Mouse (Mus musculus) embryonic facial prominence, embryonic 13.5 days (tissue): Measurements from ENCODE around the gene Shb. TPM values are rescaled to one million over a fixed set of nuclear protein-coding genes. Genes with fewer than 3 reads are reported as not detected.

ENCODE experiments used
- ATAC-seq: fragments of 200-750 bp; cut with Nextera tagmentation; 2 replicates; pipeline ENCODE4 v1.8.0; 2017; ENCODE audit warnings: low read depth; ENCODE audit not compliant: insufficient number of reproducible peaks, insufficient read depth, low FRiP score, low TSS enrichment
- H3K27ac ChIP-seq: fragments of 300-500 bp; sonication (generic); 2 replicates; pipeline ENCODE4 v1.5.1; 2015; ENCODE audit warnings: moderate library complexity, mild to moderate bottlenecking, inconsistent platforms
- H3K27me3 ChIP-seq: fragments of 300-500 bp; sonication (generic); 2 replicates; pipeline ENCODE4 v1.6.1; 2015; ENCODE audit warnings: mild to moderate bottlenecking, inconsistent platforms
- H3K36me3 ChIP-seq: fragments of 300-500 bp; sonication (generic); 2 replicates; pipeline ENCODE4 v1.6.1; 2015; ENCODE audit warnings: mild to moderate bottlenecking, inconsistent platforms
- H3K4me1 ChIP-seq: fragments of 300-500 bp; sonication (generic); 2 replicates; pipeline ENCODE4 v1.6.1; 2015; ENCODE audit warnings: inconsistent platforms
- H3K4me2 ChIP-seq: fragments of 300-500 bp; sonication (generic); 2 replicates; pipeline ENCODE4 v1.6.1; 2015; ENCODE audit warnings: moderate library complexity, mild to moderate bottlenecking, inconsistent platforms
- H3K4me3 ChIP-seq: fragments of 300-500 bp; sonication (generic); 2 replicates; pipeline ENCODE4 v1.5.1; 2015; ENCODE audit warnings: mild to moderate bottlenecking, inconsistent platforms
- H3K9ac ChIP-seq: fragments of 300-500 bp; sonication (generic); 2 replicates; pipeline ENCODE4 v1.6.1; 2015; ENCODE audit warnings: mild to moderate bottlenecking, inconsistent platforms
- H3K9me3 ChIP-seq: fragments of 300-500 bp; sonication (generic); 2 replicates; pipeline ENCODE4 v1.6.1; 2016; ENCODE audit warnings: inconsistent platforms
- WGBS: fragments of 180-500 bp; shearing (Covaris S2); methylation state at CpG from one replicate; pipeline ENCODE4 v1.1.7; 2015; ENCODE audit warnings: mixed read lengths; 5-methylcytosine and 5-hydroxymethylcytosine counted together
- polyA plus RNA-seq: library from polyadenylated mRNA; unstranded; fragments of >200 nt; fragmentation: Nextera tagmentation; extraction: Ambion mirVana; gene quantifications from 2 replicates; pipeline ENCODE4 v1.2.1, GENCODE M21; 2015

The Shb gene
- polyA plus RNA-seq, 1 experiment from 2014 or later, result 3.8 TPM

DNA sequence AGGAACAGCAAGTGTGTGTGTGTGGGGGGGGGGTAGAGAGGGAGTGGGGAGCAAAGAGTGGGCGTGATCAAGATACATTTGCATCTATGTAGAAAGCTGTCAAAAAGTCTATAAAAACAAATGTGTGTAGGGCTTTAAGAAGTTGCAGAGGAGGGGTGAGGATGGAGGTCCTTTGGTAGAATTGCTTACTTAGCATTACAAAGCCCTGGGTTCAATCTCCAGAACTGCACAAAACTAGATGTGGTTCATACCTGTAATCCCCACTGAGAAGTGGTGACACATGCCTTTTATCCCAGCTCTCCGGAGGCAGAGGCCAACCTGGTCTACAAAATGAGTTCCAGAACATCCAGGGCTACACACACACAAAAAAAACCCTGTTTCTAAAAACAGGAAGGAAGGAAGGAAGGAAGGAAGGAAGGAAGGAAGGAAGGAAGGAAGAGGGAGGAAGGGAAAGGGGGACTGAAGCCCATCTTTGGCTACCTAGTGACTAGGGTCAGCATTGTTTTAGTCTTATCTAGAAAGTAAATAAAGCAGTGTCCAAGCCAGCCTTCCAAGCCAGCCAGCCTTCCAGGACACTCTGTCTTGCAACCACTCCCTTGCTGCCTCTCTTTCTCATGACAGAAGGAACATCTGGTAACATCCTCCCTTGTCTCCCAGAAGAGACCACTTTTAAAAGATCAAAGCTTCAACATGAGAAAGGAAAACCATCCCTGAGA, 5.3 kb downstream of the Shb start:
- Histone ChIP-seq H3K27ac (no peak overlapping the region), H3K27me3 (no peaks in the 10 kb centered on the region), H3K9me3 (no peaks in the 10 kb centered on the region), H3K4me1 (peaks cover 47% of the 10 kb centered on the region), H3K36me3 (no peaks in the 10 kb centered on the region), H3K9ac (peak overlapping the region; percentile 90; the same call in 1 of the 2 replicates), H3K4me3 (peak overlapping the region; percentile 62), H3K4me2 (peak overlapping the region; percentile 92)
- no peak for ATAC-seq
- 59% methylated on average over 2 of the region's 2 CpGs for WGBS

DNA sequence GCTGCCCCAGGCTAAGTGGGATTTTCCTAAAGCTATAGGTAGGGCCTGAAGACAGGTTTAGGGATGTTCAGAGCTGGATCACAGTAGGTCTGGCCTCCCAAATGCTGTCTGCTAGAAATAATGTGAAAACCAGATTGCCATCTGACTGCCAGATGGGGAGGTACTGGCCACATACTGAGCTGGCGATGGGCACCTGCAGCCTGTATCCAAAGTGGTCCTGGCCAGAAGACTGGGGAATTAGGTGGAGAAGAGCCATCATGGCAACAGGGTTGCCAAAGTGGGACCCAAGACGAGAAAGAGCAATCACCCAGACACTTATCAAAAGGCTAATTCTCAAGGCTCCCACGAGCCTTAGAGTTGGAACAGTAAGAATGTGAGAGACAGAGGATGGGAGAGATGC, 6.1 kb downstream of the Shb start:
- Histone ChIP-seq H3K9ac (no peak overlapping the region), H3K9me3 (no peaks in the 10 kb centered on the region), H3K27me3 (no peaks in the 10 kb centered on the region), H3K36me3 (no peaks in the 10 kb centered on the region), H3K27ac (no peak overlapping the region), H3K4me1 (peaks cover 46% of the 10 kb centered on the region), H3K4me3 (no peak overlapping the region), H3K4me2 (no peak overlapping the region)
- ATAC-seq, result no peak
- 86% methylated on average over 3 of the region's 3 CpGs for WGBS

DNA sequence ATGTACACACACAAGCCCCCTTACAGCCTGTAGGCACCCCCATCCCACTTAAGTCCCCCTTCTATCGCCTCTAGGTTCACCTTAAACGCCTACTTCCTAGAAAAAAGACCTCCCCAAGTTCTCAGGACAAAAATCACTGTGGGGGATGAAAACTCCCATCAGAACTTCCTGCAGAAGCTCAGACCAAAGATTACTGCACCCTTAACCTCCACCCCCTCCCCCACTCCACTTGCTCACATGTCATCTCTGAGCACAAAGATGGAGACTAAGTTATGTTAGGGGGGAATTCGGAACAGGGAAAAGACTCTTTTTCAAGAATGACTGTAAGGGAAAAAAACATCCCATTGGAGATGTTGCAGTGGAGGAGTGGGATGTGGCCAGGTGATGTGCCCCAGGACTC, 6.7 kb downstream of the Shb start:
- Histone ChIP-seq H3K27ac (no peak overlapping the region), H3K4me1 (peaks cover 46% of the 10 kb centered on the region), H3K9ac (no peak overlapping the region), H3K36me3 (no peaks in the 10 kb centered on the region), H3K4me3 (no peak overlapping the region), H3K4me2 (no peak overlapping the region), H3K27me3 (no peaks in the 10 kb centered on the region), H3K9me3 (no peaks in the 10 kb centered on the region)
- WGBS, result 82% methylated on average over 3 of the region's 3 CpGs
- no peak for ATAC-seq

DNA sequence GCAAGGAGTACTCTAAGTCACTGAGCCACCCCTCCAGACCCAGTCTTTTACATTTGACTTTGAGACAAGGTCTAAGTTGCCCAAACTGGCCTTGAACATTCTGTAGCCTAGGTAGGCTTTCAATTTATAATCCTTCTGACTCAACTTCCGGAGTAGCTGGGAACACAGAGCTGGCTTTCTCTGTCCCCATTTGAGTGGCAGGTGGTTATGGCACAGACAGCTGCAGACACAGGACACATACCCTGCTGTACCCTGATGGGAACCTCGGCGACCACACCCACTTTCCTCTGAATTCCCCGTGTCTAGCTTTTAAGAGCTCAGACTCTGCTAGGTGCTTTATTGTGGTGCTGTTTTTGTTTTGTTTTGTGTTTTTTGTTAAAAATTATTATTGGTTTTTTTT, 7.7 kb downstream of the Shb start:
- H3K9ac ChIP-seq, result no peak overlapping the region
- H3K4me1 ChIP-seq, result peaks cover 46% of the 10 kb centered on the region
- no peak for ATAC-seq
- no peaks in the 10 kb centered on the region for H3K27me3 ChIP-seq
- no peaks in the 10 kb centered on the region for H3K36me3 ChIP-seq
- H3K4me3 ChIP-seq, result no peak overlapping the region
- H3K27ac ChIP-seq, result no peak overlapping the region
- WGBS, result 83% methylated on average over 4 of the region's 4 CpGs
- H3K9me3 ChIP-seq, result no peaks in the 10 kb centered on the region
- H3K4me2 ChIP-seq, result no peak overlapping the region

DNA sequence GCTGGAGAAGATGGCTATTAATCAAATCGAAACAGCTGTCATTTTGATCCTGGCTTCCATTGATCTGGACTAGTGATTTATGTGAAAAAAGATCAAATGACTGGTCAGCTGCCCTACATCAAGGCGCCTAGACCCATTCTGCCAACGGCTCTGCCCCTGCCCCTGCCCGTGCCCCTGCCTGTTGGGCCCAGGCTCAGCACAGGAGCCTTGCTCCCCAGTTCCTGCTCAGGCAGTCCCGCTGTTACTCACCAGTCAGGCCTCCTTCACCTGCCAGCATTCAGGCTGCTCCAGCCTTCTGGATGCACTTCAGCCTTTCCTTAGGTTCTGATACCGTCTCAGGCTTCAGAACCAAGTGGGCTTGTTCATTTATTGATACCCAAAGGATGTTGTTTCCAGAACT, 8.9 kb downstream of the Shb start:
- Histone ChIP-seq H3K27me3 (no peaks in the 10 kb centered on the region), H3K9me3 (no peaks in the 10 kb centered on the region), H3K27ac (no peak overlapping the region), H3K4me3 (no peak overlapping the region), H3K4me1 (peaks cover 38% of the 10 kb centered on the region), H3K9ac (no peak overlapping the region), H3K36me3 (no peaks in the 10 kb centered on the region), H3K4me2 (no peak overlapping the region)
- WGBS, result 80% methylated on average over 6 of the region's 6 CpGs
- no peak for ATAC-seq

DNA sequence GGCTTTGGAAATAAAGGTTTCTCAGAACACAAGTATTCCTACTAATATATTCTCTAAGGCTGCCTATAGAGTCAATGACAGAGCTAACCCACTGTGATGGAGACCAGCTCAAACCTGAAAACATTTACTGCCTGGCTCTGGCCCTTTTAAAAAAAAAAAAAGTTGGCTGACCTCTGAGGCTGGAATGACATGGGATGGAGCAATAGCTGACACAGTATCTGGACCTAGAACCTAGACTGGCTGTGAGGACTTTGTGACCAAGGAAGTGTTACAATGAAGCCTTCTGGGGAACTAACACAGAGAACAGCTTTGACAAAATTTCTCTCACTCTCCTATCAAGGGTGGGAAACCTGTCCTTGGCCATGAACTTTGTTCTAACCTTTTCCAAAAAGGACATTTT, 9.3 kb downstream of the Shb start:
- Histone ChIP-seq H3K4me3 (no peak overlapping the region), H3K4me2 (no peak overlapping the region), H3K27ac (no peak overlapping the region), H3K36me3 (no peaks in the 10 kb centered on the region), H3K4me1 (peaks cover 37% of the 10 kb centered on the region), H3K9ac (no peak overlapping the region), H3K27me3 (no peaks in the 10 kb centered on the region), H3K9me3 (no peaks in the 10 kb centered on the region)
- ATAC-seq, result no peak

DNA sequence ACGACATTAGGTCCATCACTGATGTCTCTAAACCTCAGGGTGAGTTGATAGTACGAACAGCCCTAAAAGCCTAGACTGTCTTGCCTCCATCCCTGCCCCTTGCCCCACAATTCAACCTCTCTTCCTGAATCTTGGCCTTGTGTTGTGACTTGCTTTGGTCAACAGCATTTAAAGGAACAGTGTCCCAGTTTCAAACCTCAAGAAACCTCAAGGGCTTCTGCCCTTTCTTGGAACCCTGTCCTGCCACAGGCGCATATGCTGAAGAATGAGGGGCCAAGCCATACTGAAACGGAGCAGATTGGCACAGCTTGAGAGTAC, 9.7 kb downstream of the Shb start:
- H3K9me3 ChIP-seq, result no peaks in the 10 kb centered on the region
- H3K4me3 ChIP-seq, result no peak overlapping the region
- H3K9ac ChIP-seq, result no peak overlapping the region
- WGBS, result 71% methylated on average over 4 of the region's 4 CpGs
- no peak overlapping the region for H3K4me2 ChIP-seq
- H3K27me3 ChIP-seq, result no peaks in the 10 kb centered on the region
- no peak overlapping the region for H3K27ac ChIP-seq
- H3K36me3 ChIP-seq, result no peaks in the 10 kb centered on the region
- no peak for ATAC-seq
- peaks cover 37% of the 10 kb centered on the region for H3K4me1 ChIP-seq

DNA sequence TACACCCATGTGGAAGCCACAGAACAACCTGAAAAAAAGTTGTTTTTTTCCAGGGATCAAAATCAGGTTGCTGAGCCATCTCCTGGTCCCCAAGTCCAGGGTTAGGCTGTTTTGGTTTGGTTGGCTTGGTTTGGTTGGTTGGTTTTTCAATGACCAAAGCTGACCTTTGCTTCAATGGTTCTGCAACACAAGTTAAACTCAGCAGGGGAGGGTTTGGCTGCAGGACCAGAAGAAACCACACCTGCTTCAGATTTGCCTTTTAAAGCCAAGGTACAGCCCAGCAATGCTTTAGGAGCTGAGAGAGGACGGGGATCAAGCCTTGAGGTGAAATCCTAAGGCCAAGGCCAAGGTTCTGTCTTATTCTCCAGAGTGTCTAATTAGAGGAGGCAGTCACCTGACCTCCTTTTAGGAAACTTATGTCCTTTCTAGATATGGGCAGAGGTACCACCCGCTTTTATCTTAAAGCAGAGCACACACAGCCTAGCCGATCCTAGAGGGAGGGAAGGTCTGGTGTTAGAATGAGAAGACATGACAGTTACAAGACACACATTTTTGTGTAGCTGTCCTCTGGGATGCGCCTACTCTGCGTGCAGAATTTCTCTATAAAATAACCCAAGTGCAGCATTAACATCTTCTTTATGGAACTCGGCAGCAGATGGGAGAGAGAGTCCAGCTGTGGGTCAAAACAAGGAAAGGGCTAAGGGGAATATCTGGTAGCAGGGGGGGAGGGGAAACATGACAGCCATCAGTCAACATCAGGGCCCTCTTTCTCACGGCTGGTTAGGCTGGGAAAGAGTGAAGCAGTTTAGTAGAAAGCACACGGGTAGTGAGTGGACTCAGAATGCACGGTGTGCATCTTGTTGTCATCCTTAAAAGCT, 10.3 kb downstream of the Shb start:
- H3K4me1 ChIP-seq, result peaks cover 38% of the 10 kb centered on the region

DNA sequence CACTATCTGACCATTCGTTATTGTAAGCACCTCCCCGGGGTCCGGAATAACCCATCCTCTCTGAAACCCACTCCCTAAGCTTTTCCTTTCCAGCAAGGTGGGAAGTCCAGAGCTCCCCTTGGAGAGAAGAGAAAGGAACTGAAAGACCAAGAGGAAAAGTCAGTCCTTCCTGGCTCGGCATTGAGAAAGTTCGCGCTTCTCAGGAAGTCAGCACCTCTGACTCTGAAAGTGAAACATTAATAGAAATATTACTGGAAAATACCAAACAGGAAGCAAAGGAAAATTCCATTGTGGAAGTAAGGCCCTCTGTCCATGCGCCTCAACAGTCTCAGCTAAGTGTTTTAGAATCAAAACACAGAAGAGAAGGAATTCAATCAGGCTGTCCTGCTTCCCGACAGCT, 11.9 kb downstream of the Shb start:
- WGBS, result 77% methylated on average over 8 of the region's 8 CpGs

More for the DNA sequence above, 10.3 kb downstream of the Shb start:
- no peak overlapping the region for H3K27ac ChIP-seq
- no peak overlapping the region for H3K4me2 ChIP-seq
- H3K36me3 ChIP-seq, result no peaks in the 10 kb centered on the region
- no peak overlapping the region for H3K9ac ChIP-seq
- 50% methylated on average over 9 of the region's 9 CpGs for WGBS
- H3K4me3 ChIP-seq, result no peak overlapping the region
- no peak for ATAC-seq
- no peaks in the 10 kb centered on the region for H3K27me3 ChIP-seq
- H3K9me3 ChIP-seq, result no peaks in the 10 kb centered on the region

DNA sequence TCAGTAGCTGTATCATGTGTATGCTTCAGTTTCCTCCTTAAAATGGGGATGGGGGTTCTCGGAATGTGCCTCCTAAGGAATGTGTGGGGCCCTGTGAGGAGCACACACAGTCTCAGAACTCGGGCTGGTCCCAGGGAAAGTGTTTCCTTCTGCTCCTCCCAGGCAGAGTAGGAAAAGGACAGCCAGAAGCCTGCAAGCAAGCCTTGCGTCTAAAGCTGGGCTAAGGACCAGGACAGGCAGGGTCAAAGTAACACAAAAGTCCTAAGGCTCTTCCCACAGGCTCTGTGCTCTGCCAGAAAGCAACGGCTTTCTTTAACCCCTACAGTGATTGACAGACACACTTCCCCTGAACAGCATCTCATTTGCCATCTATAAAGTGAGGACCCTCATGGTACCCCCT, 14.9 kb downstream of the Shb start:
- Histone ChIP-seq H3K9ac (no peak overlapping the region), H3K4me3 (no peak overlapping the region), H3K4me2 (no peak overlapping the region), H3K4me1 (peaks cover 60% of the 10 kb centered on the region), H3K27me3 (no peaks in the 10 kb centered on the region), H3K36me3 (no peaks in the 10 kb centered on the region), H3K9me3 (no peaks in the 10 kb centered on the region), H3K27ac (no peak overlapping the region)
- 35% methylated on average over 4 of the region's 4 CpGs for WGBS
- ATAC-seq, result no peak

More for the DNA sequence above, 11.9 kb downstream of the Shb start:
- no peaks in the 10 kb centered on the region for H3K9me3 ChIP-seq
- H3K27me3 ChIP-seq, result no peaks in the 10 kb centered on the region
- H3K4me1 ChIP-seq, result peaks cover 34% of the 10 kb centered on the region
- ATAC-seq, result no peak
- no peak overlapping the region for H3K4me2 ChIP-seq
- no peak overlapping the region for H3K4me3 ChIP-seq
- no peaks in the 10 kb centered on the region for H3K36me3 ChIP-seq
- no peak overlapping the region for H3K9ac ChIP-seq
- H3K27ac ChIP-seq, result peak overlapping the region; percentile 7; the same call in 1 of the 2 replicates

DNA sequence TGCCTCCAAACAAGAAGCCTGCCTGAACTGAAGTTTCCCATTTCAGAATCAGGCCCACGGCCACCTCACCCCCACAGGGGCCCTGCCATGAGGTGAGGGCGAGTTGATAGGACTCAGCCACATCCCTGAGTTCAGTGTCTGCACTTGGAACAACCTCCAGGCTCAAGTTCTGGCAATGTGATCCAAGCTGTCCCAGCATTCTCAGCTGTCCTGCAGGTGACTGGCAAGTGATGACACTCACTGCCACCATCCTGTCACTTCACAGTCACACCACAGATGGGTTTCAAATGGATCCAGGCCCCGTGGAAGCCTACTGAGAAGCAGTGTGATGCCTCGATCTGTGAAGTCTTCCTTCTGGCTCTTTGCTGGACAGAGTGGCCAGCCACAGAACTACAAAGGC, 16.4 kb downstream of the Shb start:
- no peak overlapping the region for H3K4me3 ChIP-seq
- peaks cover 57% of the 10 kb centered on the region for H3K4me1 ChIP-seq
- H3K36me3 ChIP-seq, result no peaks in the 10 kb centered on the region
- WGBS, result 63% methylated on average over 4 of the region's 4 CpGs
- no peak overlapping the region for H3K27ac ChIP-seq
- no peaks in the 10 kb centered on the region for H3K27me3 ChIP-seq
- H3K9ac ChIP-seq, result no peak overlapping the region
- no peak overlapping the region for H3K4me2 ChIP-seq
- ATAC-seq, result no peak
- H3K9me3 ChIP-seq, result no peaks in the 10 kb centered on the region

DNA sequence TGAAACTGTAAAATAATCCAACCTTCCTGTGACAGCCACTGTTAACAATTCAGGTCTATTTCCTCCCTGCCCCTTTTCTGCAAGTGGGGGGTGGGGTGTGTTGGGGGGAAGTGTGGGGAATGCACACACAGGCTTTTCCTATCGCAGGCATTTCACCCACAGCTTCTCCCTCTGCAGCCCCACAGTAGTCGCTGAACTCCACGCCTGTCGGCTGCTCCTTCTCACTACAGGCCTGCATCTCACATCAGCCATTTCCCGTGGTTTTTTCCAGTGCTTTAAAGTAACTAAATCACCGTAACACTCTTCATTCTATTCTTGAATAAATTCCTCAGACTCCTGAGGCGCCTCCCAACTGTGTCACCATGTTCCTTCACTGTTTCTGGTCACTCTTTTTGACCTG, 17.9 kb downstream of the Shb start:
- Histone ChIP-seq H3K9me3 (no peaks in the 10 kb centered on the region), H3K4me3 (no peak overlapping the region), H3K36me3 (no peaks in the 10 kb centered on the region), H3K27ac (peak overlapping the region; percentile 69), H3K9ac (peak overlapping the region; percentile 46), H3K27me3 (no peaks in the 10 kb centered on the region), H3K4me1 (peaks cover 68% of the 10 kb centered on the region), H3K4me2 (peak overlapping the region; percentile 46)
- 13% methylated on average over 7 of the region's 7 CpGs for WGBS
- no peak for ATAC-seq
